ENCODE assay signal across 8 mouse cellular contexts in genomic region chr10:69690131-69690960, GRCm38 (mm10).
DNase-seq lines count a peak whose midpoint lies in the region; ATAC-seq lines count a peak whose summit lies in the region.

No protein-coding gene starts in this region.

- H3K4me3 ChIP-seq in kidney, embryonic 15.5 days (replicated peaks), result no peak overlapping the region; the same call in 1 of the 2 replicates
- H3K4me3 ChIP-seq in embryonic facial prominence, embryonic 10.5 days, result peak overlapping the region; percentile 12; the same call in 1 of the 2 replicates
- H3K4me3 ChIP-seq in intestine, embryonic 14.5 days (ENCODE audit: low read depth, low read length), result no peak overlapping the region
- 0 out of 2 replicates have a peak overlapping the region, but pooled peaks have one; percentile 6 for H3K4me3 ChIP-seq in midbrain, embryonic 15.5 days

- peak overlapping the region; percentile 34 for H3K4me2 ChIP-seq in kidney, embryonic 15.5 days
- H3K4me2 ChIP-seq in intestine, embryonic 14.5 days (ENCODE audit: low read length), result peak overlapping the region; percentile 3; the same call in 1 of the 2 replicates
- peak overlapping the region; percentile 41 for H3K4me2 ChIP-seq in midbrain, embryonic 15.5 days

- WGBS in kidney, embryonic 15.5 days, result 9% methylated on average over 12 of the region's 12 CpGs
- WGBS in embryonic facial prominence, embryonic 10.5 days, result 19% methylated on average over 12 of the region's 12 CpGs
- WGBS in intestine, embryonic 14.5 days, result 12% methylated on average over 12 of the region's 12 CpGs
- WGBS in midbrain, embryonic 15.5 days, result 9% methylated on average over 12 of the region's 12 CpGs

- no peaks in the 10 kb centered on the region for H3K36me3 ChIP-seq in kidney, embryonic 15.5 days
- no peaks in the 10 kb centered on the region for H3K36me3 ChIP-seq in embryonic facial prominence, embryonic 10.5 days (replicated peaks)
- no peaks in the 10 kb centered on the region for H3K36me3 ChIP-seq in intestine, embryonic 14.5 days (ENCODE audit: control insufficient read depth, insufficient read depth, low read length)
- H3K36me3 ChIP-seq in midbrain, embryonic 15.5 days (replicated peaks), result no peaks in the 10 kb centered on the region

- no peaks in the 10 kb centered on the region for H3K27me3 ChIP-seq in kidney, embryonic 15.5 days
- no peaks in the 10 kb centered on the region for H3K27me3 ChIP-seq in embryonic facial prominence, embryonic 10.5 days (replicated peaks; ENCODE audit: low read depth, poor library complexity, severe bottlenecking)
- no peaks in the 10 kb centered on the region for H3K27me3 ChIP-seq in intestine, embryonic 14.5 days (replicated peaks; ENCODE audit: control insufficient read depth, insufficient read depth, low read length)
- no peaks in the 10 kb centered on the region for H3K27me3 ChIP-seq in midbrain, embryonic 15.5 days (replicated peaks)

- ATAC-seq in kidney, embryonic 15.5 days (replicated peaks; ENCODE audit: low FRiP score), result no peak
- no peak for ATAC-seq in intestine, embryonic 14.5 days (replicated peaks; ENCODE audit: low FRiP score, low TSS enrichment, low read depth)
- ATAC-seq in midbrain, embryonic 15.5 days (replicated peaks), result peak; percentile 72

- peaks cover 16% of the 10 kb centered on the region for H3K4me1 ChIP-seq in kidney, embryonic 15.5 days
- peaks cover 16% of the 10 kb centered on the region for H3K4me1 ChIP-seq in embryonic facial prominence, embryonic 10.5 days
- H3K4me1 ChIP-seq in intestine, embryonic 14.5 days (replicated peaks; ENCODE audit: control insufficient read depth, insufficient read depth, low read length), result no peaks in the 10 kb centered on the region
- H3K4me1 ChIP-seq in midbrain, embryonic 15.5 days, result peaks cover 27% of the 10 kb centered on the region

- H3K27ac ChIP-seq in kidney, embryonic 15.5 days, result no peak overlapping the region
- no peak overlapping the region for H3K27ac ChIP-seq in embryonic facial prominence, embryonic 10.5 days (replicated peaks)
- no peak overlapping the region for H3K27ac ChIP-seq in intestine, embryonic 14.5 days (ENCODE audit: low read depth)
- H3K27ac ChIP-seq in midbrain, embryonic 15.5 days, result peak overlapping the region; percentile 70

- no peak for DNase-seq in kidney, postnatal 14 days
- no peak for DNase-seq in embryonic facial prominence, embryonic 10.5 days (ENCODE audit: low spot score)
- no peak for DNase-seq in intestine, embryonic 14.5 days (ENCODE audit: low spot score)
- no peak for DNase-seq in B cell, adult 2 months
- no peak for DNase-seq in T-cell, adult 2 months (ENCODE audit: low spot score)
- no peak for DNase-seq in thymus, postnatal 0 days (ENCODE audit: low spot score)

- H3K9me3 ChIP-seq in kidney, embryonic 15.5 days (replicated peaks), result no peaks in the 10 kb centered on the region
- H3K9me3 ChIP-seq in embryonic facial prominence, embryonic 10.5 days, result 0 out of 2 replicates have a peak, but pooled peaks cover 2% of the 10 kb centered on the region
- H3K9me3 ChIP-seq in intestine, embryonic 14.5 days (ENCODE audit: control insufficient read depth, low read length), result no peaks in the 10 kb centered on the region
- no peaks in the 10 kb centered on the region for H3K9me3 ChIP-seq in midbrain, embryonic 15.5 days

- H3K9ac ChIP-seq in kidney, embryonic 15.5 days, result no peak overlapping the region
- no peak overlapping the region for H3K9ac ChIP-seq in intestine, embryonic 14.5 days (ENCODE audit: low read length)
- H3K9ac ChIP-seq in midbrain, embryonic 15.5 days, result peak overlapping the region; percentile 11; the same call in 1 of the 2 replicates

Comparison
In these comparisons a context has a peak if more than half of its experiments do, and no peak if none do; other contexts are left out.
1. H3K4me3 ChIP-seq: peak in embryonic facial prominence, embryonic 10.5 days (single experiment) and midbrain, embryonic 15.5 days (single experiment); none in kidney, embryonic 15.5 days (single experiment) and intestine, embryonic 14.5 days (single experiment).
2. Peak in every context shown above with its lines, with median percentiles within 50 percentile points of each other: H3K4me2 ChIP-seq.